Mouse (Mus musculus): ENCODE results near the gene Ifnb1.

GRCm38 (mm10) chr4:88537328-88537727 is 14.8 kb upstream of the Ifnb1 start:
- TF ChIP-seq GATA1 (IDR thresholded peaks at IDR 0.05; ENCODE audit: low read length) (no peak), TAL1 (IDR thresholded peaks at IDR 0.05; ENCODE audit: low read length) (no peak)

Measured in erythroblast, embryonic 14.5 days (primary cell).